Mouse (Mus musculus): ENCODE data around the gene Nanp. TPM values are rescaled to one million over a fixed set of nuclear protein-coding genes. Genes with fewer than 3 reads are reported as not detected.

Gene Nanp
- 4.2 to 7.1 TPM (median 4.8 TPM) in 4 replicates for total RNA-seq (2023; ENCODE audit: inconsistent age)

DNA sequence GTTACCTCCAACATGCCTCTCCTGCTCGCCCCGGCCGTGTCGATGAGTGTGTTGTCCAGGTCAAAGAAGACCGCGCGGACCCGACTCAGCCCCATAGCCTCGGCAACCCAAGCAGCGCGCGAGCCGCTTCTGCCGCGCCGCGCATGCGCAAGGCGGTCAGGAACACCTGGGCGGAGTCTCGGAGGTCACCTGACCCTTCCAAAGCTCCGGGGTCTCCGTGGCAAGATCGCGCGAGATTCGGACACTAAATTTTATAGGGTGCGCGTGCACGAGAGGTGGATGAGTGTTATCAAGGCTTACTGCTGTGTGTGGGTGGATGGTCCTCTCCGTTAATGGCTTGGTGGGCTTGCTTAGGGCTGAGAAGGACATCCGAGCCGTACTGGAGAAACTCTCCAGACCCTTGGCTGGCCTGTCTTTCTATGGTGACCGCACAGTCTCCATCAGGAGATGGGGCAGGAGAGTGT, at the start of gene Nanp, which contains the start of gene Ninl:
Nanp (minus strand) TSS at position 167 of the 464 bp plus-strand sequence.
Ninl (minus strand) TSS at position 151 of the 464 bp plus-strand sequence.

Other genes starting within 250 kb of the Nanp start
- gene Abhd12, start 134.7 kb downstream of the Nanp start, total RNA-seq (2023; ENCODE audit: inconsistent age): 54.4 to 65.2 TPM (median 61.0 TPM) in 4 replicates
- gene Gins1, start 134.0 kb downstream of the Nanp start, total RNA-seq (2023; ENCODE audit: inconsistent age): 3.9 to 5.8 TPM (median 5.1 TPM) in 4 replicates
- gene Ninl, start within 50 bp of the Nanp start, total RNA-seq (2023; ENCODE audit: inconsistent age): 0.22 to 0.24 TPM in 2 of 4 replicates, not detected in the others
- gene Gm14151, start 53.0 kb upstream of the Nanp start, total RNA-seq (2023; ENCODE audit: inconsistent age): not detected in 4 replicates
- gene Gm14147, start 58.8 kb upstream of the Nanp start, total RNA-seq (2023; ENCODE audit: inconsistent age): not detected in 4 replicates